Mouse (Mus musculus) mouse trophoblast stem cell (cell line): ENCODE measurements at regions not wholly inside any gene's neighbourhood (a gene's known extent, or its start where the extent isn't known, plus 50 kb on each side); places are given as distances from the start of the nearest gene placed in this dataset.

Experiments
- in situ Hi-C, 2 experiments: fragments of 300-500 bp; cut with MseI, MboI; formaldehyde crosslinking; loops; 2 replicates in 1 of 2; 3 replicates in 1 of 2; pipeline ENCODE4 v1.15.1; 2025

DNA sequence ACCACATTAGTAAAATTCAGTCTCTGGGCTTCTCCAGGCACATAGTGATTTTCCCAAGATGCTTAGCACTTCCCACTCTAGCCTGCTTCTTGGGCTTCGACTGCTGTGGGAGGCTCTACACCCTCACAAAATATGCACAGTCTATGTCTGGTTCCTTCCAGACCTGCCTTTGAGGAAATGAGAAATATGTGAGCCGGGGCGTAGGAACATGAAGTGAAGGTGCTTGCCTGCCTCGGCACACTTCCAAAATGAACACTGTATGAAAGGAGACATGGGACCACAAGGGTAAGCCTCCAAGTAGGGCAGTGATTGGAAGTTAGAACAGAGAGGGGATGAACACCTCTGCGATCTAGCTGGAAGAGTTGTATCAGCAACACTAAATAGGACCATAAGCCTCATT is 54.5 kb downstream of the Gm10260 start:
- in situ Hi-C loops = no loop called here

DNA sequence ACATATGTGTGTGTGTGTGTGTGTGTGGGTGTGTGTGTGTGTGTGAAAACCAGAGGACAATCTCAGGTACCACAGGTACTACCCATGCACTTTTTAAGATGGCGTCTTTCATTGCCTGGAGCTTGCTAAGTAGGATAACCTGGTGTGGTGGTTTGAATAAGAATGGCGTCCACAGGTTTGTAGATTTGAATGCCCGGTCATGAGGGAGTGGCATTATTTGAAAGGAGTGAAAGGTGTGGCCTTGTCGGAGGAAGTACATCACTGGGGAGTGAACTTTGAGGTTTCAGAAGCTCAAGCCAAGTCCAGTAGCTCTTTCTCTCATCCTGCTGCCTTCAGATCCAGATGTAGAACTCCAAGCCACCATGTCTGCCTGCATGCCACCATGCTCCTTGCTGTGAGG is 55.9 kb downstream of the Gm10260 start:
- in situ Hi-C loops = no loop called here

DNA sequence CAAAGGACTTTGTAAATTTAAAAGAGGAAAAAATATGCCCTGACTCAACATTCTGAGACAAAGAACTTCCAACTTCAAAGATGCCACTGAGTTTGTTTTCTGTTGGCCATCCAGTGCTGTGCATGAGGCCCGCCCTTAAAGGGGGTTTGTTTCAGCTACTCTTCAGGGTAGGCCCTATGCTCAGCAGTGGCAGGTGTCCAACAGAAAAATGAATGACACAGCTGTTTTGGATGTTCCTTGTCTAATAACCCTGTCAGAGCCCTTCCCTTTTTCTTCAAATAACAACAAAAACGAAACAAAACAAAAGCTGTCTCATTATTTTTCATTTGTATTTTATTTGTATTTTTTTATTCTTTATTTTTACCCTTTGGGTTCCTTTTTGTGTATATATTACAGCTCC is 61.5 kb downstream of the Gm10260 start:
- in situ Hi-C loops = no loop called here

DNA sequence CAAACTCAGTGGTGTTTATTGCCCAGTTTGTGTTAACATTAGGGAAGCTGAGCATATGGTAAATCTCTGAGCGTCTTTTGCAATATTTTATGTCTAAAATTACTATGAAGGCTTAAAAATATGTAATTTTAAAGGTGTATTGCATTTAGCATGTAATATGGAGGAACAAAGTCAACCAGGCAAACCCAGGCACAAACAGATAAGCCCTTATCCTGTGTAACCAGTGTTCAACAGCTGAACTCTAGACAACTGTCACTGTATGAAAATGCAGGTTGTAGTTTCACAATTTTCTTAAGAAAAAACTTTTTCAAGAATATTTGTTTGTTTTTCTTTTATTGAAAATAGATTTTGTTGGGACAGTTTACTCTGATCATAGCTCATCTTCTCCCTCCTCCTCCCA is 62.1 kb downstream of the Gm10260 start:
- in situ Hi-C loops = no loop called here

DNA sequence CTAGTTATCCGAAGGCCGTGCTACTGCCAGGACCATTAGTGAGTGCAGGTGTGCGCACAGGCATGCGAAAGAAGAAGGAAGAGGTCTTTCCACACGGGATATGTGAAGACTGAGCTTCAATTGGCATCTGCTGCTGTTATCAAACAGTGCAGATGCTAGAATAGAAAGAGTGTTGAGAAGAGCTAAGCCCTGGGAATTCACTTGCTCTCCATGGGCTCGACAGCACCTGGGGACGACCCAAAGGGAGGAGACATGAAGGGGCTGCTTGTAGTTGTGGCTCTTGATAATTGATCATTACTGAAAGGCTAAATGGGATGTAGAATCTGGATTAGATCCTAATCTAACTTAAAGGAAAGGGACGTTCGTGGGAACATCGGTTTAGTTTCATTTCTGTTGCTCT is 63.2 kb downstream of the Gm10260 start:
- in situ Hi-C loops = no loop called here

DNA sequence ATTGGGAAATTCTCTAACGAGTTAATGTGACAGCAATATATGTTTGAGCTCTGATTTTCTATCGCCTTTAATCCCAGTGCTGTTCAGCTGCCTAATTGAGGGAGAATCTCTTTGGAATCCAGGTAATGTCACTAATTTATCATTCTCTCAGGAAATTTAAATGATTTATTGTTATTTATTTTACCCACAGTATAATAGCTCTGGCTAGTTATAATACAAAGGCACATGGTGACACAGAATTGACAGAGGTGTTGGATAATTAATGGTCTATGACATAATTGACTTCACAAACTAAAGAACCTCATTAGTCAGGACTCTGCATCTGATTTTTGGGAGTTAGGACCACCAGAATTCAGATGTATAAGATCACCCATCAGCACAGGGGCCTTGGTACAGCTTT is 65.4 kb downstream of the Gm10260 start:
- in situ Hi-C loops = no loop called here

DNA sequence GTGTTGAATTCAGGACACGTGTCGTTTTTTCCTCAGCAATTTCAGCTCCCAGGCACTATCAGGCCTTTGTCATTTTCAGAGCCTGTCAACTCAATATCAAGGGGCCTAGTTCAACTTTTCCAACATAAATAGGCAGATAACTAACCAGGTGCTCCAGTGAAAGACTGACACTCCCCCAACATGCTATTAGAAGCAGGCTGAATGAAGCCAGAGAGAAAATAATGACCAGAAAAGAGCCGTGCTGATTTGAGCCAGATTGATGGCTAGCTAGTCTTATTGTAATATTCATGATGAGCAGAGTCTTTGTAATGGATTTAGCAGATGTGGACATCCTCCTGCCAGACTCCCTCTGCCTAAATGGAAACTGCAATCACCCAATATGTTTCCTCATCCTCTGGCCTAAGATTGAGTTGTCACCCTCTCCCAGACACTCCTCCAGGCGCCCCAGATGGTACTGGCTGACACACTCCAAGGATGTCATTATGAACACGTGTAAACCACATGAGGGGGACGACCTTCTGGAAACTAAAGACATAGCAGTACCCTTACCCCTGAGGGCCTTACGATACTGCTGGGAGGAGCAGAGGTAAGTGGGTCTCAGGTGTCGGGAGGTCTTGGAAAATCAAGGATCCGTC is 66.0 kb downstream of the Gm10260 start:
- in situ Hi-C loops = no loop called here

DNA sequence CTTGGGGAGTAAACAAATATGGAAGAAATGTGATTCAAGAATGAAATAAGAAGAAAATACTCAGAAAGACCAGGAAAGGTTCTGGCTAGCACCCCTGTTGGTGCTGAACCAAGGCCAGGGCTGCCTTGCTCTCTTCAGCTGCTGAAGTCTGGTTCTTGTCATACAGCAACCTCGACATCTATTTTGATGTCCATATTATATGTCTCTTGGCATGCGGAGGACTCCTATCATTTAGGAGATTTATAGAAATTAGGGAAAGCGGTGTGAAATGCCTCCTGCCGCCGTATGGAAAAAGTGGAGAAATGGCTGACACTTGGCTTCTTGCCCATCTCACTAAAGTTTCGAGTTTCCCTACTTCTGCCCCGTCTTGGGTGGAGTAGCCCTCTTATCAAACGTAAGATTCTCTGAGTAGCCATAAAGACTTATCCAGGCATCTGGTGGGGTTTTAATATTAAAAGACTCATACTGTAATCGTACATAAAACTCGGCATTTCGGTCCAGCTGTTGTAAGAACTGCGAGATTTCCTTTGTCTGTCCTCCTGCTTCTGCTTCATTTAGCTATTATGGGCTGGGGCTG is 72.0 kb downstream of the Gm10260 start:
- in situ Hi-C loops = no loop called here

DNA sequence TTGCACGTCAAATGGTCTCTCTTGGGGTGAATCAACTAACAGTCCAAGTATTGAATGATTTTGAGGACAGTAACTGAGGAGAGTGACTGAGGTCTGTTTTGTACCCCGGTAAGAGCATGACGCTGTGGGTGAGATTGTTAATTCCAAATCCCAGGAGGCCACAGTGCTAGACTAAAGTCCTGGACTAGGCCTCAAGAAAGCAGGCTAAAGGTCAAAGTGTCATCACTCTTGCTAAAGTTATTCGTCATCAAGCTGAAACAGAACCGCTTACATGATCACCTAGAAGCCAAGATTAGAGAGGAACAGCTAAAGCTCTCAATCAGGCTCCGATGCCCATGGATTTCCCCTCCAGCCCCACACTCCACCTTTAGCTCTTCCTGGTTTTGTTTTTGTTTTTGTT is 76.6 kb downstream of the Gm10260 start:
- in situ Hi-C loops = no loop called here

DNA sequence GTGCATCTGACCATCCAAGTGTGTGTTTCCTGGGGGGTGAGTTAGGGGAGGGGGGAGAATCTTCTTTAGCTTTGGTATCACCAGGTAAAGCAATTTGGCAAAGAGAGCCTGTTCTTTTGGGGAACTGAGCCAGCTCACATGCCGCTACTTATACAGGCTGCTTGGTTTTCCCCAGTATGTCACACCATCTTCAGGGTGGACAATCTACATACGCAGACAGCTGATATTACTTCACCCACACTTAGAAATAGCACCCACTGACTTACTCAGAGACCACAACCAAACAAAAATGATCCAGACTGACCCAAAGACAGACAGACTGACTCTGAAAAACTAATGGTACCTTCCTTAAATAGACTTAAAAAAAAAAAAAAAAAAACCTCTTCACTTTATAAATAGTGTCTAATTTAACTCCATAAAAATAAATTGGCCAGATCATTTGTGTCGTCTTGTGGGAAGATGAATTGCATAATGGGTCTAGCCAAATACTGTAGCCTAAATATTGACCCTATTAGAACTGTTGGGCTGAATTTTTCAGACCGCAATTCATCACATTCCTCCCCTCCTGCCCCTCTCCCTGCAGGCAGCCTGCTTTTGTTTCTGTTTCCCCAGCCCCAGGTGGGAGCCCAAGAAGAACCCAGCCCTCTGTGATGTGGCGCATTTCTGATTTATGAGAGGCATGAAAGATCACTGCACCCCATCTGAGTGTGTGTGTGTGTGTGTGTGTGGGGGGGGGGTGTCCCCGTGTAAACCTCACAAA is 79.0 kb downstream of the Gm10260 start:
- in situ Hi-C loops = no loop called here

DNA sequence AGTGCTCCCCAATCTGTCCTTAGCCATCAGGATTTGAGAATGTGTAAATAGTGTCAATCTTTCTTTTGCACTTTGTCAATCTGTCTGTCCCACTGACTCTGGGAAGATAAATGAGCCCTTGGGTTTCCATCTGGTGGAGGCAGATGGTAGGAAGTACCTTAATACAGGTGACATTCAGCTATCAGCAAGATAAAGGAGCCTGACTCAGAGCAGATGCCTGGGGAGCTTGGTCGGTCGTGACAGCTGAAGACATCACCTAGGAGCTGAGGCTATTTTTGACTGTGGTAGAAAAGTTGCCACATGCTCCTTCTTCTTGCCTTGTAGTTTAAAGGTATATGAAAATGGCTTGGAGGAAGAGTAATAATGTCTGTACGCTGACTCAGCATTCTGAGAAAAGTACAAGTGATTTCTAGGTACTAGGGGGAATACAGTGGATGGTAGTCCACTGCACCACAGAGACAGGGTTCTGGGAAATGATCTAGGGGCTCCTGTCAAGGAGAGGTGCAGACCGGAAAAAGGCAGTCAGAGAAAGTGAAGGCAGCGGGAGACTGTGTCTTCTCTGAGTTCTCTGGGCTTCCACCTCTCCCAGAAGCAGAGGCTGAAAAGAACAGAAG is 80.0 kb downstream of the Gm10260 start:
- in situ Hi-C loops = no loop called here

DNA sequence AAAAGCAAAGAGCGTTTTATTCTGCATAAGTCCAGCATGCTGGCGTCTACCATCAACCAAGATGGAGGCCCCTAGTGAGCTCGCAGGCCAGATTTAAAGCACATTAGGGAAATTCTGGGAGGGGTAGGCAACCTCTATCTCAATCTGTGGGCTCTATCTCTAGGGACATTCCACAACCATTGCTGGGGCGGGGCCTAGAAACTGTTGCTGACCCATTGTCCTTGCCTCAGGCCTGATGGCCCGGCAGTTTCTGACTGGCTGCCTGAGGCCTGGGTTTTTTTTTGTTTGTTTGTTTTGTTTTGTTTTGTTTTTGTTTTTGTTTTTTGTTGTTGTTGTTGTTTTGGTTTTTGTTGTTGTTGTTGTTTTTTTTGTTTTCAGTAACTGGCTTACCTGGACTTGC is 81.4 kb downstream of the Gm10260 start:
- in situ Hi-C loops = no loop called here

DNA sequence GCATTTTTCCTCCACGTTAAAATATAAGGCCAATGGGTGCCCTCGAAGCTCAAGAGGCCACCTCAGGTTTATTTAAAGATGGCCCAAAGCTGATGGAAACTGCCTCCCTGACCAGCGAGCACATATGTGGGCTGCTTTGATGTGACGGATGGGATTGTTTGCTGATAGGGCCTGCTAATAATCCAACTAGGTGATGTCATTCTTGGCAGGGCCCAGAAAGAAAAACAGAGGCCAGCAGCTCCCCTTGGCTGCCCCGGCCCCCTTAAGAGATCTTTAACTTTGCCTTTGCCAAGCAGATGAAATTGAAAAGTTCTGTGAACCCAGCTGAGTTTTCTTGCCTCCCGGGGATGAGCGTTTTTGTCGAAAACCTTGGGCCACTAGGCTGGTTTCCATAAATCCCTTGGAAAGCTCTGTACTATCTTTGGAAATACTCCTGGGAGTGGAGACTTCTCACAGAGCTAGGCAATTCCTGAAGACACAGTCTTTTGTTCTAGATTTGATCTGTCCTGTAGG is 83.8 kb downstream of the Gm10260 start:
- in situ Hi-C loops = no loop called here

DNA sequence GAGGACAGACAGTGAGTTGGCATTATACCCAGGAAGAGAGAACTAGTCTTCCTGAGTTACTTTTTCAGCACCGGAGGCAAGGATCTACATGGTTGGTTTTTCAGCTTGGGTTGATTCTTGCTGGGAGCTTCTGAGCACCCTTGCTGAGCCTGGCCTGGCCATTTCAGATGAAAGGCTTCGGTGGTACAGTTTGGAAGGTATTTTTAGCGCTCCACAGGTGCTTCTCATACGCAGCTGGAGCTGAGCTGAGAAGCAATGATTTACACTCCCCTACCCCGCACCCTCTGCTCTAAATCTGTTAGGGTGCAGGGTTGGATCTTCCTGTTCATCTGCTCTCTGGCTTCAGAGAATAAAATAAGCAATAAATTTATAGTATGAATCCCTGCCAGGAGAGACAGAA is 87.3 kb downstream of the Gm10260 start:
- in situ Hi-C loops = no loop called here

DNA sequence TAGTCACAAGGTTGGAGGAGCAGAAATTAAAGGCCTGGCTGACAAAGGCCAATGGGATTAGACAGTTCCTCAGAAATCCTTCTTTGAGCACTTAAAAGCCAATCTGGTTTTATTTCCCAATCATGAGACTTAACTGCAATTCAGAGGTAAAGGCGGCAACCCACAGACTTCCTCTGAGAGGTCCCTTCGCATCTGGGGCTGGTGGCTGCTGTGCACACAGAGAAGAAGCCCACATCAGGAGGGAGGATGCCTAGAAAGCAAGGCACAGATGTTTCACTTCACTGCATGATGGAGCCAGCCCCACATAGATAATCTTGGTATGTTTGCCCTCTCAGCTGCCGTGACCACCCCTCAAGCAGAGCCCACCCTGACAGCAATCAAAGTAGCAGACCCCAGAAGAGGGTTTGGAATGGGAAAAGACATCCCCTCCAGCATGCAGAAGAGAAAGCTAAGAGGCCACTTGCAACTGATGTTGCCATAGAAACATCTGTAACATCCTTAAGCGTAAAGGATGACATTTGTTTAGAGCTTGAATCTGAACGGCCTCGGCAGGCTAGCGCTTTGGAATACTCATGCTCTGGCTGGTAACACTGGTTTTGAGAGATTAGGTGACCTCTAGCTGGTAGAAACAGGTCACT is 88.3 kb downstream of the Gm10260 start:
- in situ Hi-C loops = no loop called here

DNA sequence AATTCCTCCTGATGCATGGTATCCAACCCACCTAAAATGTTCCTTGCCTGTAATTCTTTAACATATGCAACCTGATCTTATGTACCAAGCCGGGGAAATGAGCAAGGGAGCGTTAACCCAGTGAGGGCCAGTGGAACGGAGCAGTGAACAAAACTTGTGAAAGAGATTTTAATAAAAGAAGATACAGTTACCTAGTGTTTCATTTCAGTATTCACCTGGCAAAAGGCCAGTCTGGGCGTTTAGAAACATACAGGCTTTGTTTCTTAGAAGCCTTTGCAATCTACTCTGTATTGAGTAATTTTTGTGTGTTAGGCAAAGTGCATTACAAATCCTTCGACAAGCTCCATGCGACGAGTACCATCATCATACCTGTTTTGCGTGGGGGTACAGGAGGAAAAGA is 91.1 kb downstream of the Gm10260 start:
- in situ Hi-C loops = no loop called here

DNA sequence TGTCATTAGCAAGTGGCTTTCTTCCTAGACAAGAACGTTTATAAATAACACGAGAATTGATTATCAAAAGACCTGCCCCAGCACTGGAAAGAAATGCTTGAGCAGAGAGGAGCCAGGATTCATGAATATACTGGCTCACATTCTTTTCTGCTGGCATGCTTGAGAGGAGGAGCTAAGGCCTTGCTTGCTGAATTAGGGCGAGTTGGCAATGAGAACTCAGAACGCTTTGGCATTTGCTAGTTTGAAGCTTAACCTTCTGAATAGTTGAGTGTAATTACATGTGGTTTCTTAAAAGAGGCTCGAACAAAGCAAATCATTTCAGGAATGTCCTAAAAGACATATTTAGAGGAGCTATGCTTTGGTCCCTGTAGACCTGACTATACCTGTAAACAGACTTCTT is 91.5 kb downstream of the Gm10260 start:
- in situ Hi-C loops = no loop called here

DNA sequence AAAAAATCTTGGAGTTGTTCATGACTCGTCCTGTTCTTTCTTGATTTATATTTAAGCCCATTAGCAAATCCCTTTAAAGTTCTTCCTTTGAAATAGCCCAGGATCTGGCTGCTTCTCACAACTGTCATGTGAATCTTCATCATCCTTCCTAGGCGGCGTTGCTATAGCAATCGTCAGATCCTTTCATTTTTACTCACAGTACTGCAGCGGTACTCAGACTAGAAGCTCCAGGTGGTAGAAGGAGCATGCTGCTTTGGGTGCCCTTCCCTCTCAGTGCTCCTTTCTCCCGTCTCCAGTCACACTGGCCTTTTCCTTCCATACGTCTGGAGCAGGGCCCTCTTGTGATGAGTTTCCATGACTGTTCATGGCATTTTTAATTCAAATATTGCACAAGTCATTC is 93.1 kb downstream of the Gm10260 start:
- in situ Hi-C loops = no loop called here

DNA sequence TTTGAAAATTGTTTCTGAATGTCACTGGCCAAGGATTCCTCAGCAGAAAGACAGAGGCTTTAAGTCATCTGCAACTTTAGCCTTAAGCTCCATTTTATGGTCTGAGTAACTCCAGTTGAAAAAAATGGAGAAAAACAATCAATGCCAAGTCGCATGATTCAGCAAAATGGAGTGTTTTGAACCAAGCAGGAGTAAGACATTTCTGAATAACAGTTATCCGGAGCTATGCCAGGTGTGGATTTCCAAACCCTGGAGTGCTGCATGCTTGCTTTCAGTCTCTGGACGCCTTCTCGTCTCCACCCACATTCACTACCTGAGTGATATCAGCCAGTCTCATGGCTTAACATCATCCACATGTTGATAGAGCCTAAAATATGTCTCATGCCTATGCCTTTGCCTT is 93.7 kb downstream of the Gm10260 start:
- in situ Hi-C loops = no loop called here

DNA sequence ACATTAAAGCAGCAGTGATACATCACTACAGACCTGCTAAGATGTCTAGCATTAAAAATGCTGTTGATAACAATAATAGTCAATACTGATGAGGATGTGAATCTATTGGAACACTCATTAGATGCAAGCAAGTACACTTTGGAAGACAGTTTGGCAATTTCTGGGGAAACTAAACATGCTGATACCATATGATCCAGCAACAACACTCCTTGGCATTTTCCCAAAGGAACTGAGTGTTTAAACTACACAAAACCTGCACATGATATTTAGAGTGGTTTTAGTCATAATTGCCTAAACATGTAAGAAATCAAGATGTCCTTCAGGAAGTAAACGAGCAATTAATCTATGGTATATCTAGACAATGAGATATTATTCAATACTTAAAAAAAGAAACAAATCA is 95.2 kb downstream of the Gm10260 start:
- in situ Hi-C loops = no loop called here

DNA sequence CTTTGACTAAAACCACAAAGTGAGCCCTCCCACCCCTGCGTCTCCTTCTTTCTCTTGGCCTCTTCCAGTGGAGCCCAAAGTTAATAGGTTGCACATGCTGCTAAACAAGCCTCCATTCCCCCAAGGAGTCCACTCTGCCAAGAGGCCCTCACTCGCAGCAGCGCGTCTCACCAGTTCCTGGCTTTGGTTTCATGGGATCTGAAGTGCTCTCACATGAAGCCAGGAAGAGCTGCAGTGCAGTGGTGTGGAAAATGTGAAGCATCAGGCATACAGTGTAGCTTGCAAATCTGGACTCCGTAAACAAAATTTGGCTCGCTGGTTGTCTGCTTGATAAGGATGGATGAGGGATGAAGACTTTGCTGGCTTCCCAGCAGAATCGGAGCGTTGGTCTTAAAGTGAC is 97.7 kb downstream of the Gm10260 start:
- in situ Hi-C loops = no loop called here

DNA sequence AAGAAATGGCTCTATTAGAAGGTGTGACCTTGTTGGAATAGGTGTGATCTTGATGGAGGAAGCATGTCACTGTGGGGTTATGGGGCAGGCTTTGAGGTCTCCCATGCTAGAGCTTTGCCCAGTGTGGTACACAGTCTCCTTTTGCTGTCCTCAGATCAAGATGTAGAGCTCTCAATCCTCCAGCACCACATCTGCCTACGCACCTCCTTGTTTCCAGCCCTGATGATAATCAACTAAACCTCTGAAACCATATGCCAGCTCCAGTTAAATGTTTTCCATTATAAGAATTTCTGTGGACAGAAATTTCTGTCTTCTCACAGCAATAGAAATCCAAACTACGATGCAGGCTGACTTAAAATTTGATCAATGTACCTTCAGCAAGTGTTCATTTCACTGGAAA is 103.8 kb downstream of the Gm10260 start:
- in situ Hi-C loops = no loop called here
